Mouse (Mus musculus) limb, embryonic 14.5 days (tissue): Measurements from ENCODE around the gene Gm49380. TPM values are rescaled to one million over a fixed set of nuclear protein-coding genes. Genes with fewer than 3 reads are reported as not detected.
A peak's percentile ranks its signal among the peaks of the same experiment; 100 is the strongest.

Experiments
- ATAC-seq: fragments of 200-750 bp; cut with Nextera tagmentation; 2 replicates; pipeline ENCODE4 v1.8.0; 2017; ENCODE audit warnings: low read depth, moderate number of reproducible peaks, moderate TSS enrichment; ENCODE audit not compliant: low FRiP score
- DNase-seq: peaks from one replicate; pipeline ENCODE4 v3.0.0-alpha.2; 2015; ENCODE audit warnings: low spot score
- H3K27ac ChIP-seq: fragments of 300-500 bp; sonication (generic); replicated peaks from 2 replicates; pipeline ENCODE4 v1.5.1; 2014; ENCODE audit warnings: low read depth, mild to moderate bottlenecking, low read length, moderate library complexity, mixed read lengths
- H3K27me3 ChIP-seq: fragments of 300-500 bp; sonication (generic); 2 replicates; pipeline ENCODE4 v1.6.1; 2014; ENCODE audit warnings: low read length, mixed read lengths; ENCODE audit not compliant: control insufficient read depth, insufficient read depth
- H3K36me3 ChIP-seq: fragments of 300-500 bp; sonication (generic); 2 replicates; pipeline ENCODE4 v1.6.1; 2014; ENCODE audit warnings: mild to moderate bottlenecking, low read length, moderate library complexity, mixed read lengths; ENCODE audit not compliant: control insufficient read depth, insufficient read depth
- H3K4me1 ChIP-seq: fragments of 300-500 bp; sonication (generic); 2 replicates; pipeline ENCODE4 v1.6.1; 2014; ENCODE audit warnings: antibody characterized with exemption, low read length, mixed read lengths; ENCODE audit not compliant: control insufficient read depth, insufficient read depth
- H3K4me2 ChIP-seq: fragments of 300-500 bp; sonication (generic); replicated peaks from 2 replicates; pipeline ENCODE4 v1.6.1; 2014; ENCODE audit warnings: low read depth, mild to moderate bottlenecking, low read length, moderate library complexity; ENCODE audit not compliant: severe bottlenecking
- H3K4me3 ChIP-seq: fragments of 300-500 bp; sonication (generic); replicated peaks from 2 replicates; pipeline ENCODE4 v1.5.1; 2014; ENCODE audit warnings: low read length
- H3K9ac ChIP-seq: fragments of 300-500 bp; sonication (generic); 2 replicates; pipeline ENCODE4 v1.6.1; 2014; ENCODE audit warnings: mild to moderate bottlenecking, low read depth, low read length, moderate library complexity; ENCODE audit not compliant: severe bottlenecking
- H3K9me3 ChIP-seq: fragments of 300-500 bp; sonication (generic); 2 replicates; pipeline ENCODE4 v1.6.1; 2016; ENCODE audit warnings: low read length; ENCODE audit not compliant: control insufficient read depth
- POLR2A ChIP-seq: fragments of 200-500 bp; IDR thresholded peaks from 2 replicates; pipeline ENCODE4 v1.8.0; 2012; ENCODE audit warnings: inconsistent platforms, mild to moderate bottlenecking, moderate library complexity, borderline replicate concordance; ENCODE audit not compliant: insufficient read depth, insufficient read length; ENCODE audit errors: extremely low read depth
- WGBS: fragments of 180-500 bp; shearing (Covaris S2); extraction: QIAGEN DNeasy Blood & Tissue Kit; methylation state at CpG from one replicate; pipeline ENCODE4 v1.1.7; 2014; 5-methylcytosine and 5-hydroxymethylcytosine counted together
- polyA plus RNA-seq, 2 experiments: library from polyadenylated mRNA; depleted of rRNA in 1 of 2; stranded (reverse) in 1 of 2; unstranded in 1 of 2; fragments of >200 nt; fragmentation: Nextera tagmentation in 1 of 2; extraction: Ambion mirVana in 1 of 2; gene quantifications; 2 replicates each; pipeline versions ENCODE4 v1.2.1 to v1.2.3; 2012 to 2014

The Gm49380 gene
- polyA plus RNA-seq, 2 experiments = 0.23 to 0.49 TPM

- Histone ChIP-seq H3K27me3 (peaks cover 4% of the 10 kb centered on the region; the same call in 1 of the 2 replicates), H3K36me3 (peaks cover 27% of the 10 kb centered on the region), H3K4me3 (peak within 1 kb of the TSS; percentile 67), H3K27ac (peak within 1 kb of the TSS; percentile 72), H3K4me1 (peaks cover 42% of the 10 kb centered on the region), H3K4me2 (peak within 1 kb of the TSS; percentile 89), H3K9me3 (no peaks in the 10 kb centered on the region), H3K9ac (peak within 1 kb of the TSS; percentile 66)
- WGBS = 1% methylated on average over 29 of the region's 55 CpGs
- DNase-seq = peak; percentile 68
- peak; percentile 75 for ATAC-seq
- 0 out of 2 replicates have a peak, but pooled peaks have one; percentile 36 for TF ChIP-seq POLR2A
These were observed 21.0 kb upstream of the Gm49380 start, which contains the start of gene Mcam for GRCm38 (mm10) chr9:44134101-44134850. Mcam (plus strand) TSS chr9:44134469.

DNA sequence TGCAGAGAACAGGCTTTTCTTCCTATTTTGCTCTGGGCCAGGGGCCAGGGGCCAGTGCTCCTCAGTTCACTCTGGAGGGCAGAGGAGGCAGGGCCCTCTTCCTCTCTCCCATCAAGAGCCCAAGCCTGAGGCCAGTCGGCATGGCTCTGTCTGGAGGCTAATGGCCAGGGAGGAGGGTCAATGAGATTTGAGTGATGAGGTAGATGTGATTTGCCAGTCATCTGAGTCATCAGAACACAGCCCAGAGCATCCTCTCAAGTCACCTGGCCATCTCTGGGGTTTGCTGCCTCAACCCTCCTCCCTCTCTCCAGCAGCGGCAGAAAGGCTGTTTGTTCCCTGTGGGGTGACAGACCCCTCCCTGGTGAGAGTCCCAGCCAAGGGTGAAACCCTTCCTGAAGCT lies 20.0 kb upstream of the Gm49380 start:
- WGBS = 0% methylated on average over 2 of the region's 2 CpGs
- ATAC-seq = no peak
- H3K36me3 ChIP-seq = peaks cover 18% of the 10 kb centered on the region
- peak overlapping the region; percentile 67 for H3K4me3 ChIP-seq
- no peak overlapping the region for H3K27ac ChIP-seq
- H3K9me3 ChIP-seq = no peaks in the 10 kb centered on the region
- peak overlapping the region; percentile 89; the same call in 1 of the 2 replicates for H3K4me2 ChIP-seq
- peaks cover 4% of the 10 kb centered on the region; the same call in 1 of the 2 replicates for H3K27me3 ChIP-seq
- peak overlapping the region; percentile 66; the same call in 1 of the 2 replicates for H3K9ac ChIP-seq
- H3K4me1 ChIP-seq = peaks cover 42% of the 10 kb centered on the region
- no peak for TF ChIP-seq POLR2A
- DNase-seq = no peak

- ATAC-seq = no peak
- peaks cover 42% of the 10 kb centered on the region for H3K4me1 ChIP-seq
These were observed 18.9 kb upstream of the Gm49380 start for GRCm38 (mm10) chr9:44132200-44132599.

GRCm38 (mm10) chr9:44131276-44131590 lies 17.9 kb upstream of the Gm49380 start:
- WGBS = 45% methylated on average over 7 of the region's 7 CpGs
- TF ChIP-seq POLR2A = no peak
- H3K4me1 ChIP-seq = peaks cover 44% of the 10 kb centered on the region
- no peaks in the 10 kb centered on the region for H3K36me3 ChIP-seq
- peak overlapping the region; percentile 19 for H3K4me2 ChIP-seq
- H3K4me3 ChIP-seq = no peak overlapping the region
- H3K27me3 ChIP-seq = peaks cover 4% of the 10 kb centered on the region; the same call in 1 of the 2 replicates
- H3K9me3 ChIP-seq = no peaks in the 10 kb centered on the region
- DNase-seq (no peak), ATAC-seq (no peak)
- no peak overlapping the region for H3K9ac ChIP-seq
- H3K27ac ChIP-seq = peak overlapping the region; percentile 43; the same call in 1 of the 2 replicates

More at GRCm38 (mm10) chr9:44132200-44132599, 18.9 kb upstream of the Gm49380 start:
- TF ChIP-seq POLR2A = no peak
- H3K4me2 ChIP-seq = no peak overlapping the region
- H3K9ac ChIP-seq = no peak overlapping the region
- peaks cover 4% of the 10 kb centered on the region; the same call in 1 of the 2 replicates for H3K27me3 ChIP-seq
- 70% methylated on average over 5 of the region's 5 CpGs for WGBS
- no peak overlapping the region for H3K4me3 ChIP-seq
- peaks cover 9% of the 10 kb centered on the region for H3K36me3 ChIP-seq
- DNase-seq = no peak
- H3K27ac ChIP-seq = no peak overlapping the region
- H3K9me3 ChIP-seq = no peaks in the 10 kb centered on the region

DNA sequence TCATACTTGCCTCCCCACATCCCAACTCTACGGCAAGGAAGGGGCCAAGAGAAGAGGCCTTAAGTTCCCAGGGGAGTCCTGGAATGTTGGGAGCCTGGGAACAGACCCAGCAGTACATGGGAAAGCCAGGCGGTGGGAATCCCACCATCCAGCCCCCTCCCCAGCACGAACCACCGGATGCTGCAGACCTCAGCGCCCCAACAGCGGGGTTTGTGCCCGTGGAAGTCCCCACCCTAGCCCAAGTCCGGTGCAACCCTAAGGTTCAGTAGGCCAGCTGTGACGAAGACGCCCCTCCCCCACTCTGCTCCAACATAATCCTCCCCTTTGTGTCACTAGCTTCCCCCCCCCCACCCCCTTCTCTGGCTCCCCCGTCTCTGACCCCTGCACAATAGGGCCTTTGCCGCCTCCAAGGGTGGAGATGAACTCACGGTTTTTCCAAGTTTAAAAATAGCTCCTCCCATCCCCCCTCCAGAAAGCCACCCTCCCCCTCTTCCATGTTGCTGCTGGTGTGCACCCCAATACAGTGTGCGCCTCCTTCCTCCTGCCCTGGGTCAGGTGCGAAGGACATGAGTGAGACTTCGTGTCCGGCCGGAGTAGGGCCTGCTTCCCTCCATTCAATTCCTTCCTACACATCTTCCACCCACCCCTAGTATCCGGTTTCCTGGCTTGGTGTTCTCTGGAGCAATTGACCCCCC lies 17.4 kb upstream of the Gm49380 start:
- 0 out of 2 replicates have a peak, but pooled peaks have one; percentile 1 for ATAC-seq
- Histone ChIP-seq H3K4me2 (peak overlapping the region; percentile 85), H3K4me3 (peak overlapping the region; percentile 34; the same call in 1 of the 2 replicates), H3K9ac (peak overlapping the region; percentile 47), H3K27ac (peak overlapping the region; percentile 76; the same call in 1 of the 2 replicates), H3K36me3 (no peaks in the 10 kb centered on the region), H3K4me1 (peaks cover 40% of the 10 kb centered on the region), H3K27me3 (peaks cover 4% of the 10 kb centered on the region; the same call in 1 of the 2 replicates), H3K9me3 (no peaks in the 10 kb centered on the region)
- WGBS = 26% methylated on average over 18 of the region's 19 CpGs
- peak; percentile 66 for DNase-seq
- no peak for TF ChIP-seq POLR2A
